Mouse (Mus musculus) hindlimb bud, embryonic 11.5 days (tissue): ENCODE results near the gene Pla2g1b.
"Not testable (repeated sequence)": the region's sequence is repeated elsewhere in the genome, so short reads cannot be mapped to it uniquely, and the experiment has no call there.

Experiments
- DNase-seq: peaks from one replicate; pipeline ENCODE4 v3.0.0-alpha.2; 2012; ENCODE audit warnings: low read depth, low spot score; ENCODE audit errors: extremely low spot score

The Pla2g1b gene

DNA sequence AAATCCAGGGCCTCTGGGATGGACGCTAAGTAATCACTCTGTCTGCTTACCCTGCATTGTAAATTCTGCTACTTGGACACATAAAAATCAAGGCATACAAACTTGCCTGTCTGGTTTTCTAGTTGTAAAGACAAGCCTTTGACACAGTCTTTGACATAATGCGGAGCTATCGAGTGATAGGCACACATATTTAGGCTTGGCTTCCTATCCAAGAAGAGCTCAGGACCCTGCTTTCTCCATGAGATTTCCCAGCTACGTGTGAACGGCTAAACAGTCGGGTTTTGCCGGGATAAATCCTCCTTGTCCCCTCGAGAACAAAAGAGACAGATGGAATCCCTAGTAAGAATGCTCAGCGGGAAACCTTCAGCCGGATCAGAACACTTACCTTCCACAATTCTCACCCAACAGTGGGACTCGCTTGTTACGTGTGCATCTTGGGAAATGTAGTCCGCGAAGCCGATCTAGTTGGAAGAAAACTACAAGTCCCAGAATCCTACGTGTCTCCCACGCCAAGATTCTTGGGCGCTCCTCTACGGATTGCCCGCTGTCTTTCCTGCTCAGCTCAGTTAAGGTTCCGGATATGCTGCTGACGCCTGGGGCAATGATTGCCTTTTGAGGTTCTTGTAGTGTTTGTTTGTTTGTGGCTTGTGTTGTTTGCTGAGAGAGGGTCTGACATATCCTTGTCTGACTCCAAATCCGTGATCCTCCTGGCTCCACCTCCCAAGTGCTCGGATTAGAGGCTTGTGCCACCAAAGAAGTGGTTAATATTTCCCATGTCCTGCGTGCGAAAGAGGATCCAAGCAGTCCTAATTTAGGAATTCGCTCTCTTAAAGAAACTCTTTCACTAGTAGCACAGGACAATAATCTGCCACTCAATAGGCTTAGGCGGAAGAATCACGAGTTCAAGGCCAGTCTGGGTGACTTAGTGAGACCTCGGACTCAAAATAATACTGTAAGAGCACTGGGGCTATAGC, 18.2 kb downstream of the Pla2g1b start, which contains the start of gene Sirt4:
Gene Sirt4, minus strand, starts transcription at position 779 of the 974 bp plus-strand sequence.
- peak; percentile 95 for DNase-seq

DNA sequence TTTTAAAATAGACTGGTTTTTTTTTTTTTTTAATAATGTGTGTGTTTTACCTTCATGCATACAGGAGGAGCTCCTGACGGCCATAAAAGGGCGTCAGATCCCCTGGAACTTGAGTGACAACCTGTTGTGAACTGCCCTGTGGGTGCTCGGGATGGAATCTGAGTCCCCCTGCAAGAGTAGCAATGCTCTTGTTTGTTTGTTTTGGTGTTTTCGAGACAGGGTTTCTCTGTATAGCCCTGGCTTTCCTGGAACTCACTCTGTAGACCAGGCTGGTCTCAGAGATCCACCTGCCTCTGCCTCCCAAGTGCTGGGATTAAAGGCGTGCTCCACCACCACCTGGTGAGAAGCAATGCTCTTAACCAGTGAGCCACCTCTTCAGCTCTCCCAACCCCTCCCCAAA, 18.9 kb downstream of the Pla2g1b start:
- DNase-seq = no peak

DNA sequence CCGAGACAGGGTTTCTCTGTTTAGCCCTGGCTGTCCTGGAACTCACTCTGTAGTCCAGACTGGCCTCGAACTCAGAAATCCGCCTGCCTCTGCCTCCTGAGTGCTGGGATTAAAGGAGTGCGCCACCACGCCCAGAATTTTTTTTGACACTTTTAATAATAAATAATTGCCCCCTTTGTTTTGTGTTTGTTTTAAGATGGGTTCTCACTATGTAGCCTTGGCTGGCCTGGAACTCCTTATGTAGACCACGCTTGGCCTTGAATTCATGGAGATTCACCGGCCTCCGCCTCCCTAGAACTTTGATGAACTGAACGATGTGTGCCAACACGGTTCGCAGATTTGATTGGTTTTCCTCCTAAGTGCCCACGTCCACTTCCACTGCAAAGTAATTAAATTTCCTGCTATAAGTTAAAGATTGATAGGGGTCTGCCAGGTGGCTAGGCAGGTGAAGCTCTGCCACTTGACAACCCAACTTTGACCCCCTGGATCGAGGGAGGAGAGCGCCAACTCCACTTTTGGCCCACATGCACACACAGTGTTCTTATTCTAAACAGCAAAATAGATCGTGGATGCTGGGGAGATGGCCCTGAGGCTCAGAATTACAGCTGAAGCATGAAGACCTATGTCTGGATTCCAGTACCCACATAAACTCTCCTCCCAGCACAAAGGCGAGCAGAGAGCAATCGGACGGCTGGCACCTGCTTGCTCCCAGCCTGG, 19.6 kb downstream of the Pla2g1b start:
- DNase-seq = no peak

DNA sequence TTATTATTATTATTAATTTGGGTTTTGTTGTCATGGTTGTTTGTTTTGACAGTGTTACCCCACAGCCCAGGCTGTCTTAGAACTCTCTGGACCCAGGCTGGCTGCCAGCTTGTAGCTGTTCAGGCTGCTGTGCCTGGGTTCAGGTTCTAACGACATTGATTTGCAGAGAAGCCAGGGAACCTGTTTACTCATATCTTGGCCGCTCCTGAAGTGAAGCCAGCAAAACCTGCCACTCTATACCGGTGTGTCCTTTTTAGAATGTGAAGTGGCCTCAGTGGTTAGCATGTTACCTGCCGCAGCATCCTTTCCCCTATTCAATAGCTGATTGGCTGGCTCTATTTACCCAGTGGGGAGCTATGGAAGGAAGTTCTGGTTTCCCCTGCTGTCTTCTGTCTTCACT, 20.7 kb downstream of the Pla2g1b start:
- DNase-seq = no peak

DNA sequence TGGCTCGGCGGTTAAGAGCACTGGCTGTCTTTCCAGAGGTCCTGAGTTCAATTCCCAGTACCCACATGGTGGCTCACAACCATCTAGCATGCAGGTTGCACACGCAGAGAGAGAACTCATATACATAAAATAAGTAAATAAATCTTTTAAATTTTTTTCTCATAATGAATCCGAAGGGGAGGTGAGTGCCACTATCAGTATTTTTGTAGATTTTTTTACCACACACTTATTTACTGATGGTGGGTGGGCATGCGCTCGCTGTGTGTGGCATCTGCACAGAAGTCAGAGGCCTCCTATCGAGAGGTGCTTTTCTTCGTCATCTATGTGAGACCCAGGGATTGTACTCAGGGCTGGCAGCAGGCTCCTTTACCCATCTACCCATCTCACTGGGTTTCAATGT, 21.3 kb downstream of the Pla2g1b start:
- DNase-seq = no peak

DNA sequence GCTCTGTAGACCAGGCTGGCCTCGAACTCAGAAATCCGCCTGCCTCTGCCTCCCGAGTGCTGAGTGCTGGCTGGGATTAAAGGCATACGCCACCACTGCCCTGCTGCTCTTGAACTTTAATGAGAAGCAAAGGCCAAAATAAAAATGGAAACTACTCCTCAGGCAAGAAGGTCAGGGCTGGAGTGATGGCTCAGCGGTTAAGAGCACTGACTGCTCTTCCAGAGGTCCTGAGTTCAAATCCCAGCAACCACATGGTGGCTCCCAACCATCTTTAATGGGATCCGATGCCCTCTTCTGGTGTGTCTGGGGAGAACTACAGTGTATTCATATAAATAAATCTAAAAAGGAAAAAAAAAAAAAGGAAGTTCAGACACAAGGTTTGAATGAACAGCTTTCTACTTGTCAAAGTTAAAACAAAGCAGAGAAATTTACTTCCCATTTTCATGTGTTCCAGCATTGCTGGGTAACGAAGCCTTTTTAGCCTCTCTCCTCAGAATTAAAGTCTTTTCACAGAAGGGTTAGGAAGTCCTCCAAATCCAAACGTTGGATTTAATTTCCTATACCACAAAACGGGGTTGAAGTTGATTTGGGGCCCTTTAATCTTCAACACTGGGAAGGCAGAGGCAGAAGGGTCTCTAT, 22.0 kb downstream of the Pla2g1b start:
- DNase-seq = no peak

DNA sequence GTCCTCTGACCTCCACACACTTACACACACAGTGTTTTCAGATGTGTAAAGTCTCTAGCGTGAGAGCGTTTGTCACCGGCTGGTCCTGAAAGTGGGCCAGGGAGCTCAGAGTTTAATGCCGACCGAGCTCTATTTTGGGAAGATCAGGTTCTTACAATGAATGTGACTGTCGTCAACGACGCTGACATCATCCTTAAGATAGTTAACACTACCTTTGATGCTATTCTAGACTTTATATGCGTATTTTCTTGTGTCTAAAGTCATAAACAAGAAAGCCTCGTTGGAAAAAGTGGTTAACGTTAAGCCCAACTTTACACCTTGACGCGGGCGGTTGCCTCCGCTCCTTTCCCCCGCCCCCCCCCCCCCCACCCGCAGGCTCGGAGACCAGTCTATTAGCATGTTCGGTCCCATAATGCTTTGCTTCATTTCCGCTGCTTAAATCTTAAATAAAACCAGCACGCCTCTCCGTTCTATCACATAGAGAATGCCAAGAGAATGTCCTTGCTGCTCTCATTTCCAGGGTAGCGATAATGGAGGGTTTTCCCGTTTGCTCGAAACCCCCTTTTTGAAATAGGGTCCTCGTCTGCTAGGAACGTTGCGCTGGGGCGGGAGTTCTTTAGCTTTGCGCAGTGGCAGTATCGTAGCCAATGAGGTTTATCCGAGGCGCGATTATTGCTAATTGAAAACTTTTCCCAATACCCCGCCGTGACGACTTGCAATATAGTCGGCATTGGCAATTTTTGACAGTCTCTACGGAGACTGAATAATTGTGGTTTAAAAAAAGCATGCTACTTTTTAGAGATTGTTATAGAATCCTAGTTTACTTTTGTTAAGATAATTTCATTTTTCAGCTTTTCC, 23.0 kb downstream of the Pla2g1b start:
- peak; percentile 86 for DNase-seq

DNA sequence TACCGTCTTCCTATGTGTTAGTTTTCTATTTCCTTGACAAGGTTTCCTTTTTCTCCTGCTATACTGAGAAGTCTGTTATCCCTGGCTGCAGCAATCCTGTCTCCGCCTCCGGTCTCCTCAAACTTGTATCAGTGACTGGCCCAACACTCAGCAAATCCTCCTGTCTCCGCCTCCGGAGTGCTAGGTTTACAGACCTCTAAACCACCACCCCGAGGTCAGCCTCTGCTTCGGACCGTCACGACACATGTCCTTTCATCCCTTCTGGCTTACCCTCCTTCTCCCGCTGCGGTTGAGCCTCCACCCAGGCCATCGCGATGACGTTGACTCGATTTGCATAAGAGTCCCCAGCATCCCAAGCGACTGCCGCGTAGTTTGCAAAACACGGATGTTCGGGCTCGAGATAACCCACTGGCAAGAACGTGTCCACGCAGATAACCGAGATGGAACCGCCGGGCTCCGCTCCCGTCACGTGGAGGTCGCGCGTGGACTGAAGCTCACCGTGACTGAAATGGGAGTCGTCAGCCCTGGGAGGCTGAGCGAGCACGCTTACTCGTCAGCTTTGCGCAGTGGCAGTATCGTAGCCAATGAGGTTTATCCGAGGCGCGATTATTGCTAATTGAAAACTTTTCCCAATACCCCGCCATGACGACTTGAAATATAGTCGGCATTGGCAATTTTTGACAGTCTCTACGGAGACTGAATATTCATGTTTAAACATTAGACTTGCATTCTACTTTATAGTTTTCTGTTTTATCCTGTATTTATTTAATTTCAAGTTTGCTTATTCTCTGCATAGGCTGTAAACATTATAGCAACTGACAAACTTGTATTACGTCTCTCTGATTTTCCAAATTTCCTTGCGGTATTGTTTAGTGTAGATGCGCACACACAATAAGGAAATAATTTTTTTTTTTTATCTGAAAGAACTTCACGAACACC, 23.9 kb downstream of the Pla2g1b start:
- DNase-seq = peak; percentile 91

DNA sequence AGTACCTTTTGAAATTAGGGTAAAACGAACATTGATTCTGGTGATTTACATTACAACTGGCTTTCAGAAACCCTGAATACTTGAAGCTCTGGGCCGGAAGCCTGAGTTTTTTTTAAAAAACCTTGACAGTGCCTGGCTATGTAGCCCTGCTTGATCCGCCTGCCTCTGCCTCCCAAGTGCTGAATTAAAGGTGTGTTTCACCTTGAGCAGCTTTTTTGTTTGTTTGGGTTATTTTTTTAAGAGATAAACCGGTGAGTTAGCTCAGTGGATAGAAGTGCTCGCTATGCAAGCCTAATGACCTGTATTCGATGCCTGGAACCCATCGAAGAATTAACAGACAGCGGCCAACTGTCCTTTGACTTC, 24.6 kb downstream of the Pla2g1b start:
- DNase-seq = no peak

DNA sequence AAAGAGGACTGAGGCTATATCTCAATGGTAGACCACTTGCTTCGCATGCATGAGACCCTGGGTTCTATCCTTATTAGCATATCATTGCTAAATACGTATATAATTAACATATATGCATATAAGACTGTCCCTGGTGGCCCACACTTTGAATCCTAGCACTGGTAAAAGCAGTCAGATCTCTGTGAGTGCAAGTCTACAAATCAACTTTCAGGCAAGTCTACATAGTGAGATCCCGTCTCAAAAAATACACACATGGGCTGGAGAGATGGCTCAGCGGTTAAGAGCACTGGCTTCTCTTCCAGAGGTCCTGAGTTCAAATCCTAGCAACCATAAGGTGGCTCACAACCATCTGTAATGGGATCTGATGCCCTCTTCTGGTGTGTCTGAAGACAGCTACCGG, 25.0 kb downstream of the Pla2g1b start:
- DNase-seq = no peak

DNA sequence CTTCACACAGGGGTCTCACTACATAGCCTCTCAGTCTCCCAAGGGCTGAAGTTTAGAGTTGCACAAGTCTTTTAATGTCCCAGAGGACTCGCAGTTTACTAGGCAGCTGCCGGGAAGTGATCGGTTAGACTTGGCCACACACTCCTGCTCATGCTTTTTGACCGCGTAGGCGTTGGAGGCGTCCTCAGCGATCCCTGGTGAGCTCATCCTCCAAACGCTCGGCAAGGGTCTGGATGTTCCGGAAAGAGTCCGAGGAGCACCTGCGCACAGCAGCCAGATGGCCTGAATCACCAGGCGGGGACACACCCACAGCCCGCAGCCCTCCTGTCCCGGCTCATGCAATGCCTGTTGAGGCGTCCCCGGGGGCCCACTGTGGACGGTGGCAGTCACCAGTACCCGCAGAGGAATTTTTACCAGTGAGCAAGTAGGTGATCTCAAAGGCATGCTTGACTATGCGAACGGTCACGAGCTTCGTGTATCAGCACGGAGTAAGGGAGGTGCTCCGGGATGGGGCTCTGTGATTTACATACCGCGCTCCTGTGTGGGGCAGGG, 25.8 kb downstream of the Pla2g1b start:
- no peak for DNase-seq

DNA sequence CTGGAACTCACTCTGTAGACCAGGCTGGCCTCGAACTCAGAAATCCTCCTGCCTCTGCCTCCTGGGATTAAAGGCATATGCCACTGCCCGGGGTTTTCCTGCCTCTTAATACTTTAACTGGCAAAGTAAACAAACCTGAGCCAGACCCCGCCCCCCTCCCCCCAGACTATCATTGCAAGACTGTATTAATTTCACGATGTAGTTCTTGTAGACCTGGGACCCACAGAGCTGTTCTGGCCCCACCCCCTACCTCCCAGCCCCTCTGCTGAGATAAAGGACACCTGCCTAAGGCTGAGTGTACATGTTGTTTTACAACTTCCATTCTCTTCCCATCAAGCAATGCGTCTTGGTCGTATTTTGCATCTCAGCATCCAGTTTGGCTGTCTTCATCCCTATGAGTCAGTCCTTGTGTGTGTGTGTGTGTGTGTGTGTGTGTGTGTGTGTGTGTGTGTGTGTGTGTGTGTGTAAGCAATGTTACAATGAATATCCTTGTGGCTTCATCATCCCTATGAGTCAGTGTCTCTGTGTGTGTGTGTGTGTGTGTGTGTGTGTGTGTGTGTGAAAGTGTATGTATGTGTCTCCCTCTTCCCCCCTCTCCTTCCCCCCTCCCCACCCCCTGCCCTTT, 26.8 kb downstream of the Pla2g1b start:
- DNase-seq = no peak

DNA sequence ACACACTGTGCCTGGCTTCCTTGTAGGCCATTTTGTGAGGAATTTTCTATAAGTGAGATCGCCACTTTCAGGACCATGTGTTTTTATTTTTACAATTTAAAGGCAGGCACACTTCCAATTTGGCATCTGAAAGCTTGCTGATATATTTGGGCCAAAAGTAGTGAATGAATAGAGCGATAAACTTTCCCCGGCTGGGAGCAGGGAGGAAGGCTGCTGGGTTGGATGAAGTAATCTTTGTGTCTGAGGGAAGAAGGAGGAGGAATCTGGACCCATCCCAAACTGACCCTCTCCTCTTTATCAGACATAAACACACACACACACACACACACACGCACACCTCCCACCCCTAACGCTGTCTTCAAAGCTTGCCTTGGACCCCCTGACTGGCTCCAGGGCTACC, 27.4 kb downstream of the Pla2g1b start:
- DNase-seq = no peak

DNA sequence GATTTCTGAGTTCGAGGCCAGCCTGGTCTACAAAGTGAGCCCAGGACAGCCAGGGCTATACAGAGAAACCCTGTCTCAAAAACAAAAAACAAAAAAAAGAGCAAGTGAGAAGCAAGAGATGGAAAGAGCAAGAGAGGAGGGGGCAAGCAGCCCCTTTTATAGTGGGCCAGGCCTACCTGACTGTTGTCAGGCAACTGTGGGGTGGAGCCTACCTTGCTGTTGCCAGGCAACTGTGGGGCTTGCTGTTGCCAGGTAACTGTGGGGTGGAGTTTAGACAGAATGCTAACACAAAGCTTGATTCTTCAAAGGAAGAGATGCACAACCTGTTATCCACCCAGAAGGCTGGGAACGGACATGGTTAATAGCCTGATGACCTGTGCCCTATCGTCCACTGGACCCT, 29.6 kb downstream of the Pla2g1b start:
- not testable (repeated sequence) for DNase-seq

DNA sequence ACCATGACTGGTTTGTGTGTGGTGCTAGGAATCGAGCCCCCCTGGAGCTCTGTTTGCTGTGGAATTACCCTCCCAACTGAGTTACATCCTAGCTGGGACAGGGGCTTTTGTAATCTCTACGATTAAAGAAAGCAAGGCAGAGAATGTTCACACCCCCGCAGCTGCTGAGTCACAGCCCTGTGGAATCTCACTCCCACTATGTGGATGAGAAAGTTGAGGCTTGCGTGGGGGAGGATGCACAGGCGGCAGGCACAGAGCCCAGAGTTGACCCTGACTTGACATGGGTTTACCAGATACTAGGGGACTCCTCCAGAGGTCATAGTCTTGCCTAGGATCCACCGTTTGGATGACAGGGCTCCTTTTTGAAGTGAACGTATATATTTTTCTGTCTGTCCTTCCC, 31.0 kb downstream of the Pla2g1b start:
- no peak for DNase-seq

DNA sequence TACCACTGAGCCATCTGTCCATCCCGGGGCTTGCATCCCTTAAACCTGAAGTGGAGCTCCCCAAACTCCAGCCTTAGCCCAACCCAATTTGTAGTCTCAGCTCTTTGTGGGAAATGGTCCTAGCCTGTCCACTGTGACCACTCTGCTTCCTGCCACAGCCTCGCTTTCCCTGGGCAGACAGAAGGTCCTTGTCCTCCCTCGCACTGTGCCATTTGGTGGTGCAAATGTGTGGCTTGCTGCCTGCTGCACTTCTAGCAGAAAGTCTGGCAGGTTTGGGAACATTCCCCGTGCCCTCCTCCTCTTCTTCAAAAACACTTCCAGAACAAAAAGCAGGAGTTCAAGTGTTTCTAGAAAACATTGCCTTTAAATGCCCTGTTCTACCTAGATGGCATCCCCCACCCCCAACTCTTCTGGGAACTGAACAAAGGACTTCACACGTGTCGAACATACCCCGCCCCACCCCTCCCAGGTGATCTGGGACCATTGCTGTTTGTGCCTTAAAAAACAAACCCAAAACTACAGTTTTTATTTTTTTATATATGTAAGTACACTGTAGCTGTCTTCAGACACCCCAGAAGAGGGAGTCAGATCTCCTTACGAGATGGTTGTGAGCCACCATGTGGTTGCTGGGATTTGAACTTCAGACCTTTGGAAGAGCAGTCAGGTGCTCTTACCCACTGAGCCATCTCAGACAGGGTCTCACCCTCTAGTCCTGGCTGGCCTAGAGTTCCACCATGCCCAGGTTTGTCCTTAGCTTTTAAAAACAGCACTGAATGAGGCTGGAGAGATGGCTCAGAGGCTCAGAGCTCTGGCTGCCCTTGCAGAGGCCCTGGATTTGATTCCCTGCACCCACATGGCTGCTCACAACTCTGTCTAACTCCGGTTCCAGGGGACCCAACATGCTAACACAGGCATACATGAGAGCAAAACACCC, 32.5 kb downstream of the Pla2g1b start:
- DNase-seq = no peak

DNA sequence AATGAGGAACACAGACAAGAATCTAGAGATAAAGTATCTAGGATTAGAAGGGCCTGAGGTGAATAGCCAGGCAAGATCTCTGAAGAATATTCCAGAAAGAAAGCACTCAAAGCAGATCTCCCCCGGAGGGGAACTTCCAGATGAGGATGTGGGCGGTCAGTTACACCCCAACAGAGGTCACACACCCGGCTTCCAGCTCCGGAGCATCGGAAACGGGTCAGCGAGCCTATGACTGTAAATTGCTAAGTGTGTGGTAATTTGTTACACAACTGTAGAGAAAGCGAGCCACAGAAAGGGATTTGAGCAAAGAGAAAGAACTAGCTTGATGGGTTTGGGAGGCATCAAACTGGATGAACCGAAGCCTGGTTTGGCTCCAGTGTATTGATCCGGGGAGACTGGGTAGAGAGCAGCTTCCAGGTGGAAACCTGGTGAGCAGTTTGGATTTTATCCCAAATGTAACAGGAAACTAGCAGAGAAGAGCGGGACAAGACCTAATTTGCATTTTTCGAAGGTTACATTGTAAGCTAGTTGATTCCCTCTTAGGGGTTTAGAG, 34.4 kb downstream of the Pla2g1b start:
- no peak for DNase-seq

DNA sequence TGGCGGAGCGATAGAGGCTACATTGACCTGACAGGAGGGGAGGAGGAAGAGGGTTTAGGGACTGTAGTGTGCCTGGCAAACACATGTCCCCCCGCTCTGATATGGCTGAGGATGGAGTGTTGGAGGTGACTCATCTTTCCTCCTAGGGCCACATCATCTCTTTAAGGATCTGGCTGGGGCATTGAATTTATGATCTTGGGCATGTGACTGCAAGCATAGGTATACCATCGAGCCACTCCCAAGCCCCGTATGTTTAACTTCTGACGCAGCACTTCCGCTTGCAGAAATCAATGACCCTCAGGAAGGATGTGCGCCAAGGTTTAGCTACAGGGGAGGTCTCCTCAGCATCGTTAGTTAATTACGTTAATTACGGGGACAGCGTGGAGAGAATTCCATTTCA, 37.0 kb downstream of the Pla2g1b start:
- DNase-seq = no peak
